Mouse (Mus musculus): ENCODE measurements around the gene Ptpa. TPM values are rescaled to one million over a fixed set of nuclear protein-coding genes. Genes with fewer than 3 reads are reported as not detected.

Gene Ptpa
- polyA plus RNA-seq, 1 experiment from 2014 or later, result 145 TPM

- ATAC-seq (ENCODE audit: insufficient number of reproducible peaks, insufficient read depth, low FRiP score, low TSS enrichment), result no peak
- Histone ChIP-seq H3K36me3 (no peaks in the 10 kb centered on the region), H3K27me3 (no peaks in the 10 kb centered on the region), H3K4me1 (peaks cover 28% of the 10 kb centered on the region), H3K9ac (no peak overlapping the region), H3K27ac (peak overlapping the region; percentile 92), H3K4me2 (replicated peaks) (peak overlapping the region; percentile 38; the same call in 1 of the 2 replicates), H3K9me3 (no peaks in the 10 kb centered on the region), H3K4me3 (no peak overlapping the region)
- 74% methylated on average over 5 of the region's 5 CpGs for WGBS
Observed at GRCm38 (mm10) chr2:30417595-30418165, 1.8 kb downstream of the Ptpa start.

GRCm38 (mm10) chr2:30418259-30418658 is 2.4 kb downstream of the Ptpa start:
- H3K4me3 ChIP-seq, result peak overlapping the region; percentile 12; the same call in 1 of the 2 replicates
- peak overlapping the region; percentile 38 for H3K4me2 ChIP-seq (replicated peaks)
- no peaks in the 10 kb centered on the region for H3K27me3 ChIP-seq
- ATAC-seq (ENCODE audit: insufficient number of reproducible peaks, insufficient read depth, low FRiP score, low TSS enrichment), result no peak
- WGBS, result 63% methylated on average over 6 of the region's 6 CpGs
- H3K9ac ChIP-seq, result peak overlapping the region; percentile 41; the same call in 1 of the 2 replicates
- H3K9me3 ChIP-seq, result no peaks in the 10 kb centered on the region
- no peaks in the 10 kb centered on the region; the same call in 1 of the 2 replicates for H3K36me3 ChIP-seq
- peaks cover 28% of the 10 kb centered on the region for H3K4me1 ChIP-seq
- H3K27ac ChIP-seq, result peak overlapping the region; percentile 92

GRCm38 (mm10) chr2:30419112-30419511 is 3.3 kb downstream of the Ptpa start:
- Histone ChIP-seq H3K9ac (peak overlapping the region; percentile 41), H3K4me1 (peaks cover 28% of the 10 kb centered on the region), H3K4me2 (replicated peaks) (peak overlapping the region; percentile 38), H3K4me3 (peak overlapping the region; percentile 12; the same call in 1 of the 2 replicates), H3K27ac (peak overlapping the region; percentile 92), H3K9me3 (no peaks in the 10 kb centered on the region), H3K36me3 (no peaks in the 10 kb centered on the region; the same call in 1 of the 2 replicates), H3K27me3 (no peaks in the 10 kb centered on the region)
- ATAC-seq (ENCODE audit: insufficient number of reproducible peaks, insufficient read depth, low FRiP score, low TSS enrichment), result no peak
- WGBS, result 16% methylated on average over 10 of the region's 10 CpGs

- ATAC-seq (ENCODE audit: insufficient number of reproducible peaks, insufficient read depth, low FRiP score, low TSS enrichment), result no peak
- Histone ChIP-seq H3K4me1 (peaks cover 23% of the 10 kb centered on the region), H3K4me3 (no peak overlapping the region), H3K27me3 (no peaks in the 10 kb centered on the region), H3K36me3 (peaks cover 7% of the 10 kb centered on the region), H3K4me2 (replicated peaks) (no peak overlapping the region), H3K9me3 (no peaks in the 10 kb centered on the region), H3K27ac (no peak overlapping the region), H3K9ac (no peak overlapping the region)
- WGBS, result 73% methylated on average over 4 of the region's 4 CpGs
Observed at GRCm38 (mm10) chr2:30421432-30421831, 5.6 kb downstream of the Ptpa start.

GRCm38 (mm10) chr2:30429156-30429555 is 13.3 kb downstream of the Ptpa start:
- no peaks in the 10 kb centered on the region for H3K4me1 ChIP-seq
- H3K27me3 ChIP-seq, result no peaks in the 10 kb centered on the region
- no peak overlapping the region for H3K27ac ChIP-seq
- no peaks in the 10 kb centered on the region for H3K9me3 ChIP-seq
- H3K4me2 ChIP-seq (replicated peaks), result no peak overlapping the region
- H3K4me3 ChIP-seq, result no peak overlapping the region
- ATAC-seq (ENCODE audit: insufficient number of reproducible peaks, insufficient read depth, low FRiP score, low TSS enrichment), result no peak
- peaks cover 80% of the 10 kb centered on the region for H3K36me3 ChIP-seq
- H3K9ac ChIP-seq, result no peak overlapping the region

- peak overlapping the region; percentile 51 for H3K27ac ChIP-seq
- no peak overlapping the region for H3K4me3 ChIP-seq
- no peak overlapping the region; the same call in 1 of the 2 replicates for H3K9ac ChIP-seq
- no peak for ATAC-seq (ENCODE audit: insufficient number of reproducible peaks, insufficient read depth, low FRiP score, low TSS enrichment)
- peaks cover 76% of the 10 kb centered on the region for H3K36me3 ChIP-seq
- no peaks in the 10 kb centered on the region for H3K27me3 ChIP-seq
- no peak overlapping the region for H3K4me2 ChIP-seq (replicated peaks)
- H3K9me3 ChIP-seq, result no peaks in the 10 kb centered on the region
- H3K4me1 ChIP-seq, result peaks cover 13% of the 10 kb centered on the region
- WGBS, result 59% methylated on average over 5 of the region's 5 CpGs
Observed at GRCm38 (mm10) chr2:30435326-30436155, 19.7 kb downstream of the Ptpa start.

GRCm38 (mm10) chr2:30436156-30436545 is 20.3 kb downstream of the Ptpa start:
- no peak overlapping the region for H3K4me2 ChIP-seq (replicated peaks)
- H3K27ac ChIP-seq, result no peak overlapping the region
- H3K27me3 ChIP-seq, result no peaks in the 10 kb centered on the region
- no peaks in the 10 kb centered on the region for H3K9me3 ChIP-seq
- H3K4me3 ChIP-seq, result no peak overlapping the region
- peaks cover 19% of the 10 kb centered on the region for H3K4me1 ChIP-seq
- H3K36me3 ChIP-seq, result peaks cover 71% of the 10 kb centered on the region
- H3K9ac ChIP-seq, result no peak overlapping the region
- no peak for ATAC-seq (ENCODE audit: insufficient number of reproducible peaks, insufficient read depth, low FRiP score, low TSS enrichment)
- 78% methylated on average over 5 of the region's 5 CpGs for WGBS

- Histone ChIP-seq H3K4me3 (no peak overlapping the region), H3K36me3 (peaks cover 65% of the 10 kb centered on the region), H3K9ac (no peak overlapping the region), H3K4me1 (peaks cover 23% of the 10 kb centered on the region), H3K27ac (no peak overlapping the region), H3K27me3 (no peaks in the 10 kb centered on the region), H3K4me2 (replicated peaks) (no peak overlapping the region), H3K9me3 (no peaks in the 10 kb centered on the region)
- ATAC-seq (ENCODE audit: insufficient number of reproducible peaks, insufficient read depth, low FRiP score, low TSS enrichment), result no peak
- WGBS, result 78% methylated on average over 4 of the region's 4 CpGs
Observed at GRCm38 (mm10) chr2:30436809-30437208, 21.0 kb downstream of the Ptpa start.

GRCm38 (mm10) chr2:30437791-30438190 is 22.0 kb downstream of the Ptpa start:
- WGBS, result 86% methylated on average over 4 of the region's 4 CpGs
- Histone ChIP-seq H3K4me1 (peaks cover 32% of the 10 kb centered on the region), H3K9ac (no peak overlapping the region)

GRCm38 (mm10) chr2:30439631-30440030 is 23.8 kb downstream of the Ptpa start:
- Histone ChIP-seq H3K27ac (peak overlapping the region; percentile 100), H3K9me3 (no peaks in the 10 kb centered on the region), H3K9ac (no peak overlapping the region), H3K4me1 (peaks cover 51% of the 10 kb centered on the region), H3K4me3 (no peak overlapping the region), H3K4me2 (replicated peaks) (no peak overlapping the region), H3K36me3 (peaks cover 58% of the 10 kb centered on the region), H3K27me3 (no peaks in the 10 kb centered on the region)
- ATAC-seq (ENCODE audit: insufficient number of reproducible peaks, insufficient read depth, low FRiP score, low TSS enrichment), result no peak
- WGBS, result 90% methylated on average over 6 of the region's 6 CpGs

More at GRCm38 (mm10) chr2:30437791-30438190, 22.0 kb downstream of the Ptpa start:
- Histone ChIP-seq H3K4me2 (replicated peaks) (no peak overlapping the region), H3K4me3 (no peak overlapping the region), H3K36me3 (peaks cover 56% of the 10 kb centered on the region), H3K27ac (no peak overlapping the region), H3K27me3 (no peaks in the 10 kb centered on the region), H3K9me3 (no peaks in the 10 kb centered on the region)
- no peak for ATAC-seq (ENCODE audit: insufficient number of reproducible peaks, insufficient read depth, low FRiP score, low TSS enrichment)

GRCm38 (mm10) chr2:30440211-30440700 is 24.4 kb downstream of the Ptpa start:
- H3K4me2 ChIP-seq (replicated peaks), result 0 out of 2 replicates have a peak overlapping the region, but pooled peaks have one; percentile 12
- H3K27me3 ChIP-seq, result no peaks in the 10 kb centered on the region
- 38% methylated on average over 3 of the region's 3 CpGs for WGBS
- H3K9me3 ChIP-seq, result no peaks in the 10 kb centered on the region
- H3K9ac ChIP-seq, result peak overlapping the region; percentile 12; the same call in 1 of the 2 replicates
- no peak for ATAC-seq (ENCODE audit: insufficient number of reproducible peaks, insufficient read depth, low FRiP score, low TSS enrichment)
- H3K4me3 ChIP-seq, result no peak overlapping the region
- H3K4me1 ChIP-seq, result peaks cover 57% of the 10 kb centered on the region
- H3K27ac ChIP-seq, result peak overlapping the region; percentile 100
- peaks cover 60% of the 10 kb centered on the region for H3K36me3 ChIP-seq
